Mouse (Mus musculus) monocyte, adult 5-6 weeks (primary cell): ENCODE results near the gene Ppp1r16b. TPM values are rescaled to one million over a fixed set of nuclear protein-coding genes. Genes with fewer than 3 reads are reported as not detected.
"Not testable (repeated sequence)": the region's sequence is repeated elsewhere in the genome, so short reads cannot be mapped to it uniquely, and the experiment has no call there.

ENCODE experiments used
- ATAC-seq: fragments of 153-309, 156-312 bp; replicated peaks from 2 replicates; pipeline ENCODE4 v1.8.0; 2017; ENCODE audit warnings: mild to moderate bottlenecking; ENCODE audit not compliant: low TSS enrichment, insufficient number of reproducible peaks, severe bottlenecking, poor library complexity, low FRiP score
- total RNA-seq: library from RNA; stranded (forward); fragments of 200-1000, 200-491, 200-594 nt; gene quantifications from 3 replicates; pipeline ENCODE4 v1.2.3, GENCODE M21; 2017

The Ppp1r16b gene
- total RNA-seq, 1 experiment from 2014 or later: 16.3 TPM

GRCm38 (mm10) chr2:158714826-158715225, 49.6 kb downstream of the Ppp1r16b start:
- no peak for ATAC-seq

DNA sequence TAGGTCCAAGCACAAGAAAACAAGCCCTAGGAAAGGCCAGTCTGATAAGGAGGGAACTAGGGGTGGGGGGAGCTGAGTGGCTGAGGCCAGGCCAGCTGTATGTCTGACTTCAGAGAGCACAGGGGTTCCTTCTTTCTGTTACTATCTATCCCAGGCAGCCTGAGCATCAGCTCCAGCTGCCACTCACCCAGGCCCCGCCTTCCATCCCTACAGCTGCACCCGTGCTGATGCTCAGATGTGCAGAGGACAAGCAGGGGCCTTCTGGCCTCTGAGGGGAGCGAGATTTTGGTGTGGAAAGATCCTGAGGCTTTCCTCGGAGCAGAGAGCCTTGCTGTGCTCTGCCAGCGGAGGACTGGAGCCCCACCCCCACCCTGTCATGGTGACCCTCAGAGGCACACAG, 50.9 kb downstream of the Ppp1r16b start:
- no peak for ATAC-seq

GRCm38 (mm10) chr2:158717551-158718418, 52.6 kb downstream of the Ppp1r16b start:
- ATAC-seq: no peak; the same call in 1 of the 2 replicates

- peak; percentile 62 for ATAC-seq
Measured at GRCm38 (mm10) chr2:158718816-158719549, 53.8 kb downstream of the Ppp1r16b start.

GRCm38 (mm10) chr2:158720715-158721370, 55.6 kb downstream of the Ppp1r16b start:
- no peak for ATAC-seq

GRCm38 (mm10) chr2:158721481-158721880, 56.3 kb downstream of the Ppp1r16b start:
- no peak for ATAC-seq

DNA sequence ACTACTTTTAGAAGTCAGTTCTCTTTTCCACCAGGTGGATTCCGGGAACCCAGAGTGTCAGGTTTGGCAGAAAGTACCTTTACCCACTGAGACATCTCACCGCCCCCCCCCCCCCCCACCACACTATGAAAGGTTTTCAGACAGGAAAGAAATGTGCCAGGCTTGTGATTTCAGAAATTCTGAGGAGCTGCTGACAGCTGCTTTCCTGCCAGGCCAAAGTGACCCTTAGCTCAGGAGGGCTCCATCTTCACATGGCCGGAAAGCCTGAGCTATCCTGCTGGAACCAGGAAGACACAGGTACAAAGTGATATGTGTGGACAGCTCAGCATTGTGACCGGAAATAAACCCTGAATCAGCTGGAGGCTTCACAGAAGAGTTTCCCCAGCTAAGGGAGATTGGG, 56.9 kb downstream of the Ppp1r16b start:
- ATAC-seq: no peak

GRCm38 (mm10) chr2:158722991-158723551, 57.9 kb downstream of the Ppp1r16b start:
- no peak for ATAC-seq

- ATAC-seq: no peak
Measured at GRCm38 (mm10) chr2:158723806-158724205, 58.6 kb downstream of the Ppp1r16b start.

DNA sequence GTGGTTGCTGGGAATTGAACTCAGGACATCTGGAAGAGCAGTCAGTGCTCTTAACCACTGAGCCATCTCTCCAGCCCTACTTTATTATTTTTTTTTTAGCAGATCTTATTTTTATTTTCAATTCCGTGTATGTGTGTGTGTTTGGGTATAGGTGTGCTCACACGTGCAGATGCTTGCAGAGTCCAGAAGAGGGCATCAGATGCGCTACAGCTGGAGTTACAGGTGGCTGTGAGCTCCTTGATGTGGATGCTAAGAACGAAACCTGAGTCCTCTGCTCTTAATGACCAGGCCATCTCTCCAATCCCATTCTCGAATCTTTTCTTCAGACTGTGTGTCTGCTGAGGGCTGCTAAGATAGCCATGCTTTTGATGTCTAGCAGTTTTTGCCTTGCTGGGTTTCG, 61.1 kb downstream of the Ppp1r16b start:
- ATAC-seq: no peak

- no peak for ATAC-seq
Measured at GRCm38 (mm10) chr2:158728061-158728815, 63.0 kb downstream of the Ppp1r16b start.

DNA sequence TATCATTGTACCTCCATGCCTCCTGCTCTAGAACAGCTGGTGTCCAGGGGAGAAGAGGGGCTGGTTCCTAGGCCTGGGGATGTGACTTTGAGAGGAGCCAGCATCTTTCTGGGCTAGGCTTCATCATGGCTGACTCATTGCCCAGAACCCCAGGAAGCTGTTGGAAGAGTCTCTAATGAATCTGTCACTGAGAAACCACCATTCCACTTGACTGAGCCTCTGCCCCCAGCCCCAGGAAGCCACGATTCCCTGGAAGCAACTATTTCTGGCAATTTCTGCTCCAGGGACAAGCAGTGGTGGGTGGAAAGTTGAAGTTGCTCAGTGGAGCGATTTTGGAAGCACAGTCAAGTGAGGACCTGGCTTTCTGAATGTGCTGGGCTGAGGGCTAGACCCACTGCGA, 65.7 kb downstream of the Ppp1r16b start:
- ATAC-seq: no peak

- ATAC-seq: no peak
Measured at GRCm38 (mm10) chr2:158732521-158732920, 67.3 kb downstream of the Ppp1r16b start.

DNA sequence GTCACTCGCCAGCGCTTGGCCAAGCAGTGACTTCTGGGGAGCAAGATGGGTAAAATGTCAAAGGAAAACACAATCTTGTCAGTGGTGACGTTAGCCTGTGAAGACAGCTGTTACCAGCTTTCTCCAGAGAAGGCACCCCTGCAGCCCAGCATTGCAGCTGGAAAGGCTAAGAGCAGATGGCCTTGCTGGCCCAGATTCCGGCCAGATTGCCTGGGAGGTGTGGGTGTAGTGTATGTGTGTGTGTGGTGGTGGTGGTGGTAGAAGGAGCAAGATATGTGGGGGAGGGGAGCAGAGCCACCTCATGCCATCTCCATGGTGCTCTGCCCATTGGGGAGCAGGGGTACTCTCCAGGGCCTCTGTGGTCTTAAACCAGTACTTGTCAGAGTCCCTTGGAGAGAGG, 67.9 kb downstream of the Ppp1r16b start:
- ATAC-seq: no peak

GRCm38 (mm10) chr2:158733914-158734313, 68.7 kb downstream of the Ppp1r16b start:
- ATAC-seq: peak; percentile 49

- no peak for ATAC-seq
Measured at GRCm38 (mm10) chr2:158734500-158735152, 69.4 kb downstream of the Ppp1r16b start.

GRCm38 (mm10) chr2:158735340-158735739, 70.1 kb downstream of the Ppp1r16b start:
- peak; percentile 47; the same call in 1 of the 2 replicates for ATAC-seq

DNA sequence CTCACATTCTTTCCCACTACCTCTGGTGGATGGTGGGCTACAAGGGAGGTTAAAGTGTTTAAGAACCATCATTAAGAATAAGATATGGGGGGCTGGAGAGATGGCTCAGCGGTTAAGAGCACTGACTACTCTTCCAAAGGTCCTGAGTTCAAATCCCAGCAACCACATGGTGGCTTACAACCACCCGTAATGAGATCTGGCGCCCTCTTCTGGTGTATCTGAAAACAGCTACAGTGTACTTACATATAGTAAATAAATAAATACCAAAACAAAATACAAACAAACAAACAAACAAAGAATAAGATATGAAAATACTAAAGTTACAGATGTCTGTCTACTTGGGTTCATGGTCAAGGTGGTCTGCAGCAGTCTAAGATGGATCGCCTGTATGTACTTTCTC, 71.0 kb downstream of the Ppp1r16b start:
- not testable (repeated sequence) for ATAC-seq
